Mouse (Mus musculus): ENCODE results near the gene Gbf1.
A peak's percentile ranks its signal among the peaks of the same experiment; 100 is the strongest.

The Gbf1 gene

DNA sequence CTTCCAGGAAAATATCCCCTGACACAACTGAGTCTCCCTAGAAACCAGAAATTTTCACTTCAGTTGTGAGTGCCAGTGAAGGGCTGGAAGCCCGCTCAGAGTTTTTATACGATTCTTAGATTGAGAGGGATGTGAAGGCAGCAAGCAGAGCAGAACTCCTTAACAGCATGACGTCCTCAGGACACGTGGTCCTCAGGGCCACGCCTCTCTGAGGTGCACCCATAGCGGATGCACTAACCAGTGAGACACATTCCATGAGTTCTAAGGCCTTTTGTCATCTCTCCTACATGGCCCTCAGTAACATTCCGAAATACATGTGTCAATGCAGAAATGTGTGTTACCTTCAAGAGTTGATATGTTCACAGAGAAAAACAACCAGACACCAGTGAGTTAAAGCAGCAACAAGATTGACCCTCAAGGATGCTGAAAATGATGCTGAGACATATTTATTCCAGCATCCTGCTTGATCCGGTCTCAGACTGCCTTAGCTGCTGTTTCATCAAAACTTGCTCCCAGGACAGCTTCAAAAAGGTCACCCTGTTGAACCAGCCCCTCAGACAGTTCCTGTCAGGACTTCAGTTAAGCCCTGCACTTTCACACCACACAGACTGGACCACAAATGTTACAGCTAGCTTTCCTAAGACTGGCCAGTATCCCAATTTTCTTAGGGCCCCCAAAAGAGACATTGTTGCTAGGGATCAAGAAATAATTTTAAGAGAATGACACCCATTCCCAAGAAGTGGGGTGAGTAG lies 148.2 kb downstream of the Gbf1 start:
- no peak for DNase-seq (ENCODE audit: low spot score in 2 of 2)

- DNase-seq (ENCODE audit: low spot score in 2 of 2) = no peak
Measured at GRCm38 (mm10) chr19:46302551-46302950, 150.2 kb downstream of the Gbf1 start.

GRCm38 (mm10) chr19:46303251-46304215 lies 151.2 kb downstream of the Gbf1 start:
- no peak for DNase-seq (ENCODE audit: low spot score in 2 of 2)

DNA sequence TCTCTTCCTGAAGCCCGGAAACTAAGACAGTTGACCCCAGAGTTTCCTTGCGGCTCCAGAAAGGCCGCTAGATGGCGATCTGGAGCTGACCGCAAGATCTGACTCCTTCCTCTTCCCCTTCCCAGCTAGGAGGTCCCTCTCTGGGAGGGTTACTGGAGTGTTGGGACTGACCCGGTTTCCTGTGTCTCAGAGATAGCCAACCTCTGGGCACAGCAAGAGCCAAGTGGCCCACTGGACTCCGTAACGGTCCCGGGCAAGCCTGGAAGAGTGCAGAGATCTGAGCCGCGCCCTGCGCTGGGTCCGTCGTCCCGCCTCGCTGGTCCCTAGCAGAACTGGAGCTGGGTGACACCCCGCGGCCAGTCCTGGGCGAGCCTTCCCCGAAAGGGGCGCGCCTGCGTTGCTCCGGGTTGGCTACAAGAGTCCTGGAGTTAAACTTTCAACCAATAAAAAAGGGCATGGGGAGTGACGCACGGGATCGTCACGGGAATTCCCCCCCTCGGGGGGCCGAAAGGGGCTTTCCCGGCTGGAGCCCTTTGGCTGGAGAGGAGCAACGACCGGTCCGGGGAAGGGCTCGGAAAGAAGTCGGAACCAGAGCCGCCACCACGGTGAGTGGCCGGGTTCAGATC lies 152.0 kb downstream of the Gbf1 start, which contains the start of gene Nfkb2:
TSS of gene Nfkb2 (plus strand) at position 105 of the 626 bp plus-strand sequence.
- DNase-seq (ENCODE audit: low spot score in 2 of 2) = peak; percentile 99 to 100

- no peak for DNase-seq (ENCODE audit: low spot score in 2 of 2)
Measured at GRCm38 (mm10) chr19:46304908-46305333, 152.6 kb downstream of the Gbf1 start.

DNA sequence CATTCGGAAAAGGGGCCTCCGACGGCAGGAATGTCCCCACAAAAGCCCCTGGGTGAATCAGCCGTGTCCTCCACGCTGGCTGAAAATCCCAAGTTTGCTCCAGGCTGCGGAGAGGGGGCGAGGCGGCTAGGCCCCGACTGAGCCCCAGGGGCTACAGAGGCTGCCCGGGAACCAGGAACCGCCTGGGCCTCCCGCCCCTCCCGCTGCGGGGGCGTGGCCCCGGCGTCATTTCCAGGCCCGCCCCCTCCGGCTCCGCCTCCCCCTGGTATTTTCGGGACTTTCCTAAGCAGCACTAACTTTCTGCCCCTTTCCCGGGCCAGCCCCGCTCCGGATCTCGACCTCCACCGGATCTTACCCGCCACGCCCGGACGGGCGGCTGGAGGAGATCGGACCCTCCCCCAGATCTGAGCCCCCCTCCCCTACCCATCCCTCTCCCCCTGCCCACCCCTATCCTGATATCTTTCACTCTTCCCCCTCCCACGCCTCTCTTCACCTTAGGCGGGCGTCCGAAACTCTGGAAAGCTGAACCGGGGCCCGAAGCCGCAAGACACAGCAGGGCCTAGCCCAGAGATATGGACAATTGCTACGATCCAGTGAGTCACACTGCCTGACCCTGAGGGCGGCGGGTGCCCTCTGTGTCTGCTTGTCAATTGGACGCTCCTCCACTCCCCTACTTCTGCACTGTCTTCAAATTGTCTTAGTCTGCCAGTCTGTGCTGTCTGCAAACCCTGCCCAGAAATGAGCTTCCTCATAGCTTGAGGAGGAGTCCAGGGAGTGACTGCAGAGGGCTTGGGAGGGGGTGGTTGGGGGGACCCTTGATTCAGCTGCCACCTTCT lies 153.3 kb downstream of the Gbf1 start:
- DNase-seq (ENCODE audit: low spot score in 2 of 2) = peak; percentile 93 to 94

DNA sequence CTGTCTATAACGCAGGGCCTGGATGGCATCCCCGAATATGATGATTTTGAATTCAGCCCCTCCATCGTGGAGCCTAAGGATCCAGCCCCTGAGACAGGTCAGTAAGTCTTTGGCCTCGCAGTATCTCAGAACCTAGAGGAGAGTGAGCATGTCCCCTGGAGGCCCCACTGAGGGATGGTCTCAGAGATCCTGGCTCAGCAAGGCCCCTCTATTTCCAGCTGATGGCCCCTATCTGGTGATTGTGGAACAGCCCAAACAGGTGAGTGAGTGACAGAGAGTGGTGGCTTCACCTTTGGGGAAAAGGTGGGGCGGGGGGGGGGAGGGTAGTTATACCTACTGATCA lies 153.9 kb downstream of the Gbf1 start:
- no peak for DNase-seq (ENCODE audit: low spot score in 2 of 2)

- peak in 1 of 2 experiments; percentile 0 for DNase-seq (ENCODE audit: low spot score in 2 of 2)
Measured at GRCm38 (mm10) chr19:46306751-46307289, 154.5 kb downstream of the Gbf1 start.

GRCm38 (mm10) chr19:46307781-46308180 lies 155.5 kb downstream of the Gbf1 start:
- DNase-seq (ENCODE audit: low spot score in 2 of 2) = no peak

- peak in 1 of 2 experiments; percentile 1 for DNase-seq (ENCODE audit: low spot score in 2 of 2)
Measured at GRCm38 (mm10) chr19:46308303-46308702, 156.0 kb downstream of the Gbf1 start.

DNA sequence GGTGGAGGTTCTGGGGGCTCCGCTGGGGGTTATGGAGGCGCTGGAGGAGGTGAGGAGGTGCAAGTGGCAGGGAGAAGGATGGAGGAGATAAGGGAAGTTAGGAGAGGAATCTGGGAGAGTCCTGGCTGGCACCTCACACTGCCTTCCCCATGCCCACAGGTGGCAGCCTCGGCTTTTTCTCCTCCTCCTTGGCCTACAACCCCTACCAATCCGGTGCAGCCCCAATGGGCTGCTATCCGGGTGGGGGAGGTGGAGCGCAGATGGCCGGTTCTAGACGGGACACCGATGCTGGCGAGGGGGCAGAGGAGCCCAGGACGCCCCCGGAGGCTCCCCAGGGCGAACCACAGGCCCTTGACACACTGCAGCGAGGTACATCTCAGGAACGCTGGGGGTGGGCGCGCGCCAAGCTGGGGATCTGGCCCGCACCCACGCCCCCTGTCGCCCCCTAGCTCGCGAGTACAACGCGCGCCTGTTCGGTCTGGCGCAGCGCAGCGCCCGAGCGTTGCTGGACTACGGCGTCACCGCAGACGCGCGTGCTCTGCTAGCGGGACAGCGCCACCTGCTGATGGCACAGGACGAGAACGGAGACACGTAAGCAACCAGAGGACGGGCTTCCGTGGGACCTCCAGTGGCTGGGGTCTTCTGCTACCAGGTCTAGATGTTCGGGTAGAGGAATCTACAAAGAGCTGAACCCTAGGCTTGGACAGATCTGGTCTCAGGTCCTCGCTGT lies 156.6 kb downstream of the Gbf1 start:
- DNase-seq (ENCODE audit: low spot score in 2 of 2) = peak; percentile 73 to 82

- DNase-seq (ENCODE audit: low spot score in 2 of 2) = no peak
Measured at GRCm38 (mm10) chr19:46309651-46310305, 157.5 kb downstream of the Gbf1 start.

DNA sequence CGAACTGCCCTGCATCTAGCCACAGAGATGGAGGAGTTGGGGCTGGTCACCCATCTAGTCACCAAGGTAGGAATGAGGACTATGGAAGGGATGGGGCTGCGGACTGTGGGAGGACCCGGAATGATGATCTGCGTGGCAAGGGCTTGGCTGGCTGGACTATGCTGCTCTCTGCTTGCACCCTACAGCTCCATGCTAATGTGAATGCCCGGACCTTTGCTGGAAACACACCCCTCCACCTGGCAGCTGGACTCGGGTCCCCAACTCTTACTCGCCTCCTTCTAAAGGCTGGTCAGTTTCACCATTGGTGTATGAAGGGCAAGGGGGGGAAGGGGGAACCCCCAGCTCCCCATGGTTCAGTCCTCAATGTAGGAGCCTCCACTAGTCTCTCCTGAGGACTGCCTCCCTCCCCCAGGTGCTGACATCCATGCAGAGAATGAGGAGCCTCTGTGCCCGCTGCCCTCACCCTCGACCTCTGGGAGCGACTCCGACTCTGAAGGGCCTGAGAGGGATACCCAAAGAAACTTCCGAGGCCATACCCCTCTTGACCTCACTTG lies 158.1 kb downstream of the Gbf1 start:
- DNase-seq (ENCODE audit: low spot score in 2 of 2) = no peak

GRCm38 (mm10) chr19:46311341-46311740 lies 159.0 kb downstream of the Gbf1 start:
- no peak for DNase-seq (ENCODE audit: low spot score in 2 of 2)

GRCm38 (mm10) chr19:46312566-46312965 lies 160.3 kb downstream of the Gbf1 start:
- peak in 1 of 2 experiments; percentile 2 for DNase-seq (ENCODE audit: low spot score in 2 of 2)

DNA sequence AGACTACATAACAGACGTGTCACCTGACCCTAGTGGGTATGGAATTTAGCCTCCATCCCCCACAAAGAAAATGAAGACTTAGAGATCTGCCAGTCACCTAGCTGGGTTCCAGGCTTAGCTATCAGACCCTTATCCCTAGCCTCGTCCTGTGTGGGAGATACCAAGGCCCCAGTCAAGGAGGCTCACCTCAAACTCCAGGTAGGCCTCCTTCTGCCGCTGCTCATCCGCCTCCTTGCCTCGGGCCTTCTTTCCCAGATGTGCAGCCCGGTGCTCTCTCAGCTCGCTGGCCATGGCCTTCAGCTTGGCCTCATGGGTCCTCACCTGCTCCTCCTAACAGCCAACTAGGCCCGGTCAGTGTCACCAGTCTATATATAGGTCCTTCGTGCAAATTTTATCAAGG lies 160.8 kb downstream of the Gbf1 start:
- no peak for DNase-seq (ENCODE audit: low spot score in 2 of 2)

GRCm38 (mm10) chr19:46313591-46313990 lies 161.3 kb downstream of the Gbf1 start:
- DNase-seq (ENCODE audit: low spot score in 2 of 2) = peak in 1 of 2 experiments; percentile 1

GRCm38 (mm10) chr19:46314151-46314601 lies 161.9 kb downstream of the Gbf1 start:
- DNase-seq (ENCODE audit: low spot score in 2 of 2) = peak in 1 of 2 experiments; percentile 30
